Mouse (Mus musculus) frontal cortex, postnatal 10 days (tissue): ENCODE measurements around the gene Prss56.

ENCODE experiments used
- DNase-seq, 2 experiments: peaks; one replicate each; pipeline ENCODE4 v3.0.0; 2022; ENCODE audit warnings: low spot score in 2 of 2, mixed read lengths in 1 of 2

The Prss56 gene

DNA sequence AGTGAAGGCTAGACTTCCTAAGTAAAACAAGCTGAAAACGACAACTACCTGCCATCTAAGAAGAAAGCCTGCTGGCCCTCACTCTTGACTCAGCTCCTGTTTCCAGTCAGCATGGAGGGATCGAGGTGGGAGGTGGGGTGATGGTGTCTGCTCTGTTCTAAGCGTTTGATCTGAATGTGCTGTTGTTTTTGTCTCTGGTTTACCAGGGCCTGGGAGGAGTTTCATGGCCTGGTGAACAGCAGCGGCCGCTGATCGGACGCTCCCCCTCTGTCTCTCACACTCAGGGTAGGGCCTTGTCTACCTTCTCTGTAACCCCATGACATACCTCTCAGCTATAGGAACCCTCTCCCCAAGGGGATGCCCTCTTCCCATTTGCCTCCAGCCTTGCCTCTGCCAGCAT lies 49.1 kb downstream of the Prss56 start:
- no peak for DNase-seq
